Mouse (Mus musculus) CD8-positive naive resting alpha-beta T cell, adult 2 months (primary cell): ENCODE data around the gene Dglucy.
A peak's percentile ranks its signal among the peaks of the same experiment; 100 is the strongest.

Source experiments
- DNase-seq, 2 experiments: peaks; one replicate each; pipeline ENCODE4 v3.0.0; 2022; ENCODE audit warnings: low read depth in 2 of 2, low spot score in 2 of 2

Gene Dglucy

GRCm38 (mm10) chr12:100839926-100840325 is 61.1 kb downstream of the Dglucy start:
- DNase-seq: no peak

- peak; percentile 64 to 65 for DNase-seq
Observed at GRCm38 (mm10) chr12:100841211-100841792, 62.4 kb downstream of the Dglucy start.

- no peak for DNase-seq
Observed at GRCm38 (mm10) chr12:100843171-100843570, 64.3 kb downstream of the Dglucy start.

- DNase-seq: no peak
Observed at GRCm38 (mm10) chr12:100844546-100844945, 65.7 kb downstream of the Dglucy start.

- DNase-seq: no peak
Observed at GRCm38 (mm10) chr12:100845829-100846228, 67.0 kb downstream of the Dglucy start.

- no peak for DNase-seq
Observed at GRCm38 (mm10) chr12:100846566-100846965, 67.7 kb downstream of the Dglucy start.

GRCm38 (mm10) chr12:100847437-100848080 is 68.7 kb downstream of the Dglucy start:
- no peak for DNase-seq

- peak; percentile 64 to 74 for DNase-seq
Observed at GRCm38 (mm10) chr12:100849421-100850138, 70.7 kb downstream of the Dglucy start.

GRCm38 (mm10) chr12:100852370-100852769 is 73.5 kb downstream of the Dglucy start:
- no peak for DNase-seq

- peak in 1 of 2 experiments; percentile 19 for DNase-seq
Observed at GRCm38 (mm10) chr12:100856337-100856736, 77.5 kb downstream of the Dglucy start.

GRCm38 (mm10) chr12:100857791-100858190 is 78.9 kb downstream of the Dglucy start:
- no peak for DNase-seq

- no peak for DNase-seq
Observed at GRCm38 (mm10) chr12:100862272-100862671, 83.4 kb downstream of the Dglucy start.

GRCm38 (mm10) chr12:100862856-100863446 is 84.1 kb downstream of the Dglucy start:
- no peak for DNase-seq

GRCm38 (mm10) chr12:100865072-100865471 is 86.2 kb downstream of the Dglucy start:
- no peak for DNase-seq

GRCm38 (mm10) chr12:100865509-100866078 is 86.7 kb downstream of the Dglucy start:
- DNase-seq: no peak

GRCm38 (mm10) chr12:100867097-100867496 is 88.2 kb downstream of the Dglucy start:
- DNase-seq: no peak

- no peak for DNase-seq
Observed at GRCm38 (mm10) chr12:100868049-100868622, 89.3 kb downstream of the Dglucy start.

- DNase-seq: no peak
Observed at GRCm38 (mm10) chr12:100871234-100871633, 92.4 kb downstream of the Dglucy start.

GRCm38 (mm10) chr12:100871841-100872240 is 93.0 kb downstream of the Dglucy start:
- DNase-seq: no peak

- no peak for DNase-seq
Observed at GRCm38 (mm10) chr12:100873612-100874011, 94.8 kb downstream of the Dglucy start.

- no peak for DNase-seq
Observed at GRCm38 (mm10) chr12:100875553-100875952, 96.7 kb downstream of the Dglucy start.
